Mouse (Mus musculus) right cerebral cortex, postnatal 14 days (tissue): ENCODE data around the gene Arl5a.

ENCODE experiments used
- DNase-seq: peaks from one replicate; pipeline ENCODE4 v3.0.0; 2022

Gene Arl5a

GRCm38 (mm10) chr2:52358156-52358555 is 66.5 kb downstream of the Arl5a start:
- no peak for DNase-seq

DNA sequence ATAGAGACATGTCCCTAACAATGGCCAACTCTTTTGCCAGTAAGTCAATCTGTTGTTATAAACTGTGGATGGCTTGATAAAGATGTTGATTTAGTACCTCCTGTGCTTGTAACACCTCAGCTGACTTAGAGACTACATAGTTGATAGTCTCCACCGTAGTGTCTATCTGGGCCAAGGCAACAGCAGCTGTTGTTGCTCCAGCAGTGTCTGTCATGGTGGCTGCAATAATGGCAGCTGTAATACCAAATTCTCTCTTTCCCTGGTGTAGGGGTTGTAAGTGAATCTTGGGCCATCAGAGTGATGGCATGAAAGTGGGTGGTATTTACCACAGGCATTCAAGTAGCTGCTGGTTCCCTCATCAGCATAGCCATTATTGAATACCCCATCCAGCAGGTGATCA is 73.7 kb downstream of the Arl5a start:
- DNase-seq: no peak
